Mouse (Mus musculus) embryonic stem cell, embryonic (primary cell): ENCODE results near the gene Anapc4.

Experiments
- CTCF ChIA-PET, 4 experiments: fragments of 300-600 bp in 2 of 4; fragments of 350-600 bp in 2 of 4; sonication (Branson Sonifier 250); formaldehyde crosslinking; loops; one replicate each; lab custom pipeline; 2022; ENCODE audit warnings: inconsistent platforms in 2 of 4; lab: Charles Lee
- POLR2A ChIA-PET, 4 experiments: fragments of 300-600 bp in 2 of 4; fragments of 350-600 bp in 2 of 4; sonication (Branson Sonifier 250); formaldehyde crosslinking; loops; one replicate each; lab custom pipeline; 2022; ENCODE audit warnings: antibody characterized with exemption in 4 of 4, inconsistent platforms in 1 of 4; lab: Charles Lee

Gene Anapc4

DNA sequence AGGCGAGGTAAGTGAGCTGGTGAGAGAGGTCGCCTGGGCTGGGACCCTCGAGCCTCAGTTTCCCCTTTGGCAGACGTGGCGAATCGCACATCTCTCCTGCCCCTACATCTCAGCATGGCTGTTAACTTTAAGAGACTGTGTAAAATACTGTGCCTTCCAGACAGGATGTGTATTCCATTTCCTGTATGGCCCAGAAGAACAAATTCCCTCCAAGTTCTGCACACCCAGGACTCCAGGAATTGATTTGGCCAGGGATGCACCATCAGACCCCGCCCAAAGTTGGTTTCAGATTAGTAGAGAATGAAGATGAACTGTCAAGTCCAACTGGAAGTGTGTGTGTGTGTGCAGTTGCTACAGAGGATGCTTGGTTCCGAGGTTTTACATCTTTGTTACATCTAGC lies 574 bp downstream of the Anapc4 start:
- POLR2A ChIA-PET: interaction anchor here (0.5 to 3.7 kb wide), 38 partner anchors 9 to 1164 kb away, joined by 3 to 34 read pairs (median 4); partner anchors contain the start of genes Dhx15 (in 2 of the 4), Smim20 (in 1 of the 4) and Stim2 (in 1 of the 4)
- CTCF ChIA-PET: interaction anchor here (0.6 to 2.1 kb wide), 10 partner anchors 12 to 714 kb away, joined by 3 to 13 read pairs (median 5); no protein-coding TSS in a partner anchor

- POLR2A ChIA-PET: interaction anchor here in 3 of 4 experiments (1.1 to 5.5 kb wide), 6 partner anchors 8 to 11 kb away, joined by 3 to 34 read pairs (median 8); partner anchors contain the start of gene Anapc4 (in 3 of the 3)
- CTCF ChIA-PET: interaction anchor here in 2 of 4 experiments (0.9 to 2.1 kb wide), 2 partner anchors 12 kb away, joined by 3 to 9 read pairs; no protein-coding TSS in a partner anchor
Measured at GRCm38 (mm10) chr5:52844319-52844718, 10.5 kb downstream of the Anapc4 start.

GRCm38 (mm10) chr5:52855727-52856126 lies 21.9 kb downstream of the Anapc4 start:
- ChIA-PET CTCF (interaction anchor here (0.5 to 1.9 kb wide), 25 partner anchors 8 to 547 kb away, joined by 3 to 11 read pairs (median 3); partner anchors contain the start of gene Anapc4 (in 2 of the 4)), POLR2A (interaction anchor here (0.6 to 4.8 kb wide), 11 partner anchors 9 to 119 kb away, joined by 3 to 20 read pairs (median 4); partner anchors contain the start of gene Anapc4 (in 3 of the 4))

- POLR2A ChIA-PET: interaction anchor here in 1 of 4 experiments (0.6 to 2.0 kb wide), 2 partner anchors 31 to 201 kb away, joined by 3 to 6 read pairs; partner anchors contain the start of gene Anapc4
- CTCF ChIA-PET: no interaction called here
Measured at GRCm38 (mm10) chr5:52864446-52864845, 30.6 kb downstream of the Anapc4 start.

DNA sequence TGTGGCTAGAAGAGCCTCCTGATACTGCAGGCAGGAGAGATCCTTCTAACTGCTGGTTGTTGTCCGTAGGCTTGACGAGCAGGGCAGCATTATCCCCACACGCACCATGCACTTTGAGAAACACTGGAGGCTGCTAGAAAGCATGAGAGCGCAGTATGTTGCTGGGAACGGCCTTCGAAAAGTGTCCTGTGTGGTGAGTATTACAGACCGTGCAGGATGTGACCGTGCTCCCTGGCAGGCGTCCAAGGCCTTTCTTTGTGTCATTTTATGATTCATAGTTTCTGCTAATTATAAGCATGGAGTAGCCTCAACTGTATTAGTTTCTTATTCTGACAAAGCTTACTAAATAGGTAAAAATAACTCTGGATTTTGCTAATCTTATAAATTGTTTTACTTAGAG lies 32.0 kb downstream of the Anapc4 start:
- POLR2A ChIA-PET: interaction anchor here in 2 of 4 experiments (0.6 to 1.0 kb wide), 3 partner anchors 10 to 83 kb away, joined by 3 read pairs; no protein-coding TSS in a partner anchor
- CTCF ChIA-PET: interaction anchor here in 2 of 4 experiments (0.5 to 1.6 kb wide), 2 partner anchors 10 to 176 kb away, joined by 4 to 8 read pairs; no protein-coding TSS in a partner anchor

- POLR2A ChIA-PET: interaction anchor here in 2 of 4 experiments (0.6 to 0.8 kb wide), 2 partner anchors 11 to 84 kb away, joined by 3 to 4 read pairs; no protein-coding TSS in a partner anchor
- CTCF ChIA-PET: interaction anchor here in 1 of 4 experiments (1.6 kb wide), 1 partner anchor 11 kb away, joined by 8 read pairs; no protein-coding TSS in a partner anchor
Measured at GRCm38 (mm10) chr5:52866361-52867155, 32.7 kb downstream of the Anapc4 start.

DNA sequence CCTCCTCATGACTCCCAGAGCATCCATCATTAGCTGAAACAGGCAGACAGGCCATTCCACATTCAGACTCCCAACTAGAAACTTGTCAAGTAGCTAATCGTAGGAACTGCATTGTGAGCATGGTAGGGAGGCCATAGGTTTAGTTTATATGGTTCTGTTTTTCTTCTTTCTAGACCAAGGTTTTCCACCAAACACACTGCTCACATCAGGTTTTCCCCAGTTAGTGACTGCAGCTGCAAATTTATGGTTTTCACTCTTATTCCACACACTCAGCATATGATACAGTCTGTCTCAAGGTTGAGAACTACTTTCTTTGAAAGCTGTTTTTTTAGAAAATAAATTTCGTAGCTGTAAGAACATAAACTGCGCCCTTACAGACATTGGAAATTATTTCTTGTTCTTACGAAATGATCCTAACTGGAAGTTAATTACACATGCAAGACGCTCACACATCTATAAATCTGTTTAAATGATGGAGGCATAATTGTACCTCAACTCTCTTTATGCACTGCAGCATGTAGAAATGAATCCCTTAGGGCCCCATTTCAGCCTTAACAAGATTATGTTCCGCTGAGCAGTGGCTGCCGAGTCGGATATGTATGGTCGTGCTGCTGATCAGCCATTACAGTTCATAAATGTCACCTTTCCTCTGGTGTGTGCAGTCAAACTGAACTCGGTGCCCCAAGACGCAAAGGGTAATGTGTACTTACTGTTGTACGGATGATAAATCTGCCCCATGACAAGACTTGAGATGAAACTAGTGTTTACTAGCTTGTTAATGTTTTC lies 35.3 kb downstream of the Anapc4 start:
- ChIA-PET POLR2A (interaction anchor here in 1 of 4 experiments (2.0 kb wide), 1 partner anchor 13 kb away, joined by 4 read pairs; no protein-coding TSS in a partner anchor), CTCF (interaction anchor here in 1 of 4 experiments (0.8 to 1.0 kb wide), 2 partner anchors 13 to 18 kb away, joined by 3 to 4 read pairs; no protein-coding TSS in a partner anchor)

DNA sequence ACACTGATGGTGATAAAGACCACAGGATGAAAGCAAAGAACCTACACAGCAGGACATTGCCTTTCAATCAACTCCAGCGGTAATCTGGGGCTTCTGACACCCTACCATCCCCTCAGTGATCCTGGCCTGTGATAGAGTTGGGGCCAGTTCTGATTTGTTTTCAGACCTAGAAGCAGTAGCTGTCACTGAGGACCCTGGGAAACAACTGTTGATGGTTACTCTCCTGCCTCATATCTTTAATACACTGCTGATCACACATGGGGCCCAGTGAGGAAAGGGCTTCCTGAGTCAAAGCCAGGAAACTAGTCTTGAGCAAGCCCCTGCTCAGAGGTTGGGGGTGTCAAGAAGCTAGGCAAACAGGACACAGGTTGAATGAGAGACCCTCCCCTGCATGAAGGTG lies 37.6 kb downstream of the Anapc4 start:
- CTCF ChIA-PET: interaction anchor here in 3 of 4 experiments (0.5 to 2.2 kb wide), 3 partner anchors 15 to 123 kb away, joined by 3 to 6 read pairs (median 3); no protein-coding TSS in a partner anchor
- POLR2A ChIA-PET: no interaction called here

GRCm38 (mm10) chr5:52871986-52872385 lies 38.2 kb downstream of the Anapc4 start:
- ChIA-PET CTCF (interaction anchor here (0.5 to 2.2 kb wide), 4 partner anchors 15 to 252 kb away, joined by 3 to 7 read pairs (median 4); no protein-coding TSS in a partner anchor), POLR2A (interaction anchor here in 1 of 4 experiments (0.7 to 1.3 kb wide), 2 partner anchors 11 to 14 kb away, joined by 3 to 5 read pairs; no protein-coding TSS in a partner anchor)

- ChIA-PET POLR2A (no interaction called here), CTCF (interaction anchor here in 1 of 4 experiments (0.6 kb wide), 1 partner anchor 117 kb away, joined by 3 read pairs; no protein-coding TSS in a partner anchor)
Measured at GRCm38 (mm10) chr5:52878847-52879246, 45.0 kb downstream of the Anapc4 start.

GRCm38 (mm10) chr5:52879926-52880325 lies 46.1 kb downstream of the Anapc4 start:
- POLR2A ChIA-PET: interaction anchor here in 1 of 4 experiments (1.0 kb wide), 1 partner anchor 46 kb away, joined by 3 read pairs; the partner anchor contains the start of gene Anapc4
- CTCF ChIA-PET: no interaction called here

GRCm38 (mm10) chr5:52882446-52882845 lies 48.6 kb downstream of the Anapc4 start:
- ChIA-PET POLR2A (interaction anchor here in 1 of 4 experiments (0.6 kb wide), 1 partner anchor 249 kb away, joined by 3 read pairs; no protein-coding TSS in a partner anchor), CTCF (no interaction called here)

DNA sequence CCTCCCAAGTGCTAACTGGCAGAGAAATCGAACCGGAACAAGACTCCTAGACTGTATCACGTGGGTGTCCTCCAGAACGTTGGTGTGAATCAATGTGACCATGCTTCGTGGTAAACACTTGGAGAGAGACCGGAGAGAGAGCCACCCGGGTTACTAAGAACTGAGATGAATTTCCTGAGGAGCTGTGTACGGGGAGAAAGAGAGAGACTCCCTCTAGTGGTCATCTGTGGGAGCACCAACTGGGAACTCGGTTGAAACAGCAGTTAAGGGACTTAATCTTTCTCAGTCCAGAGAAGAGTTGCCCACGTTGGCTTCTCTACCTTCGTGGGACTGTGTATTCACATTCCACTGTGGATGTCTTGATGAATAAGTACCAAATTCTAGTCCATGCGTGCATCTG lies 53.3 kb downstream of the Anapc4 start:
- POLR2A ChIA-PET: no interaction called here

GRCm38 (mm10) chr5:52889919-52890318 lies 56.1 kb downstream of the Anapc4 start:
- CTCF ChIA-PET: no interaction called here
- POLR2A ChIA-PET: interaction anchor here in 1 of 4 experiments (1.3 kb wide), 1 partner anchor 51 kb away, joined by 3 read pairs; no protein-coding TSS in a partner anchor

More for the DNA sequence above, 53.3 kb downstream of the Anapc4 start:
- CTCF ChIA-PET: interaction anchor here (0.5 to 1.6 kb wide), 23 partner anchors 10 to 1020 kb away, joined by 3 to 6 read pairs (median 3); partner anchors contain the start of genes Anapc4 (in 1 of the 4) and Smim20 (in 1 of the 4)

- POLR2A ChIA-PET: interaction anchor here in 2 of 4 experiments (0.6 to 1.0 kb wide), 2 partner anchors 11 to 231 kb away, joined by 4 read pairs; no protein-coding TSS in a partner anchor
- CTCF ChIA-PET: interaction anchor here in 1 of 4 experiments (0.5 to 0.6 kb wide), 2 partner anchors 118 to 223 kb away, joined by 3 read pairs; no protein-coding TSS in a partner anchor
Measured at GRCm38 (mm10) chr5:52891949-52892835, 58.4 kb downstream of the Anapc4 start.

DNA sequence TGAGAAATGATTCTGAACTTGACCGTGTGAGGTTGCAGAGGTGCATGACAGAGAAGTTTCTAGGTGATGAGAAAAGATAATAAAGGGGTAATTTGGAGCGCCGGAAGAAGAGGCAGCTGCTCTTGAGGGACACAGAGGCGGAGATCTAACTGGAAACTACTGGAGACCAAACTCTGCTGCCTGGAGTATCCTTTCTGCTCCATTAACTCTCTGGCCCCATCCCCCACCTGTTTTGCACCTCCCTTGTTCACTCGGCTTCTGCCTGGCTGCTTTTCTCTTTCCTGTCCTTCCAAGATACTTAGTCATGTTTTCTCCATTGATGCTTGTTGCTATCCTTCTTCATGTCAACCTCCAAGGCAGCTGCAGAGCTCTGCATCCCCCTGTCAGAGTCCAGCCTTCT lies 60.1 kb downstream of the Anapc4 start:
- ChIA-PET POLR2A (interaction anchor here in 2 of 4 experiments (0.6 to 1.4 kb wide), 3 partner anchors 9 to 568 kb away, joined by 3 to 4 read pairs (median 4); no protein-coding TSS in a partner anchor), CTCF (interaction anchor here in 1 of 4 experiments (0.9 kb wide), 1 partner anchor 9 kb away, joined by 4 read pairs; no protein-coding TSS in a partner anchor)
